Mouse (Mus musculus) granulocyte monocyte progenitor cell, adult 5-6 weeks (primary cell): ENCODE results near the gene Spaca9. TPM values are rescaled to one million over a fixed set of nuclear protein-coding genes. Genes with fewer than 3 reads are reported as not detected.

Experiments
- ATAC-seq: replicated peaks from 2 replicates; pipeline ENCODE4 v1.8.0; 2016; ENCODE audit warnings: mild to moderate bottlenecking, moderate TSS enrichment, inconsistent platforms; ENCODE audit not compliant: poor library complexity, severe bottlenecking
- total RNA-seq, 2 experiments: library from RNA; stranded (forward) in 1 of 2; stranded (reverse) in 1 of 2; fragments of 200-712, 200-1000 nt in 1 of 2; fragments of >200 nt in 1 of 2; fragmentation: Nextera tagmentation in 1 of 2; gene quantifications; 2 replicates each; pipeline ENCODE4 v1.2.3; 2014 to 2017

Spaca9 gene
- total RNA-seq, 2 experiments from 2014 or later = 4.9 to 5.0 TPM

- no peak for ATAC-seq
These were observed 23.5 kb downstream of the Spaca9 start for GRCm38 (mm10) chr2:28676005-28676404.

DNA sequence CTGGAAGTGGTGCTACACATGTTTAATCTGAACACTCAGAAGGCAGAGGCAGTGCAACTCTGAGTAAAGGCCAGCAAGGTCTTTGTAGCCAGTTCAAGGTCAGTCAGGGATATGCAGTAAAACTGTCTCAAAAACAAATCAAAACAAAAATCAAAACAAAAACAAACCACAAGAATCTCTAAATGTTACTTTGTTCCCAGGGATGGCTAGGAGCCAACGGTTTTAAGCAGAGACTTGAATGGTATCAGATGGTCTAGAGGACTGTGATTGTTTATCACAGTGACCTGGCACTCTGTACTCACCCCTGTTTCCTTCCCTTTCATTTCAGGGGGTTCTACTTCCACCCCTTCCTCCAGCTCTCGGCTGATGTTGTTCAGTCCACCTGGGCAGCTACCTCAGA is 28.1 kb downstream of the Spaca9 start:
- no peak for ATAC-seq

GRCm38 (mm10) chr2:28665818-28666217 is 33.7 kb downstream of the Spaca9 start:
- ATAC-seq = no peak

- ATAC-seq = no peak
These were observed 36.6 kb downstream of the Spaca9 start for GRCm38 (mm10) chr2:28662891-28663290.

GRCm38 (mm10) chr2:28656216-28656615 is 43.3 kb downstream of the Spaca9 start:
- no peak for ATAC-seq

- peak; percentile 56 for ATAC-seq
These were observed 45.2 kb downstream of the Spaca9 start for GRCm38 (mm10) chr2:28654295-28654694.

GRCm38 (mm10) chr2:28653351-28653750 is 46.2 kb downstream of the Spaca9 start:
- no peak for ATAC-seq

DNA sequence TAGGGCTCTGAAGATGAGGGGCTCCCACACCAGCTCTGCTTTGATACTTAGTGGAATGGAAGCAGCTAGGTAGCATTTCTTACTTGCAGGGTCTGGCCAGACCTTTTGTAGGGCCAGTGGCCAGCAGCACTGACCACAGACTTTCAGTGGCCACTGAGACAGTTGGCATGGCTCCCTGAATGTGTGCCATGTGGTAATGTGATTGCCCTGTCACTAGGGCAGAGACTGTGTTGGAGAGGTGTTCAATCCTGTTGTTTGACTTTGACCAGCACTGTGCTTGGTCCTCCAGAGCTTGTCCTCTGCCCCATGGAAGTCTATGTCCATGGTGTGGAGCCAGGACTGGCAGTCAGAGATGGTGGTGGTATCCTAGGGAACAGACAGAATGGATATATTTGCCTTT is 49.0 kb downstream of the Spaca9 start:
- no peak for ATAC-seq

DNA sequence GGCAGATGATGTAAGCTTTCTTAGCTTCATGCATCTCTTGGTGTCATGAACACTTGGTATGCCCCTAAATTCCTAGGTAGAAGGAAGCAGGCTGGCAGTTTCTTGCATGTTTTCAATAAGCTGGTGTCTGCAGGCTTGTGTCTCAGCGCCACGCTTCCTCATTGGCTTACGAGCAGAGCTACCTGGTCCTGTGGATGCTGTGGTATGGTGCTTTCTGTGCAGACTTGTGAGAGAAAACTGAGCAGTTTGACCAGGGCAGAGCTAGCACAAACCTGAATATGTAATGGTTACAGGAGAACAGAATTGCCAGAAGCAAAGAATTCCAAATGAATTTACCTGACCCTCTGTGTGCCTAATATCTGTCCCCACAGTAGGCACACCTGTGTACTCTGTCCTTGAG is 56.4 kb downstream of the Spaca9 start:
- ATAC-seq = no peak

Other genes starting within 250 kb of the Spaca9 start
- not detected in 2 replicates for gene 1700007K13Rik, start 233.4 kb downstream of the Spaca9 start, total RNA-seq (2014; fragmentation: Nextera tagmentation)
- not detected in 2 replicates for gene 1700007K13Rik, start 233.4 kb downstream of the Spaca9 start, total RNA-seq (2017)
- gene Mrps2, start 231.7 kb downstream of the Spaca9 start, total RNA-seq (2014; fragmentation: Nextera tagmentation) = 61.3 and 62.9 TPM in 2 replicates
- gene Mrps2, start 231.7 kb downstream of the Spaca9 start, total RNA-seq (2017) = 29.3 and 33.0 TPM in 2 replicates
- gene Gbgt1, start 202.8 kb downstream of the Spaca9 start, total RNA-seq (2014; fragmentation: Nextera tagmentation) = not detected in 2 replicates
- gene Gbgt1, start 202.8 kb downstream of the Spaca9 start, total RNA-seq (2017) = not detected in 2 replicates
- not detected in 2 replicates for gene Gm10134, start 193.6 kb downstream of the Spaca9 start, total RNA-seq (2014; fragmentation: Nextera tagmentation)
- gene Gm10134, start 193.6 kb downstream of the Spaca9 start, total RNA-seq (2017) = not detected in 2 replicates
- 2.1 and 7.9 TPM in 2 replicates for gene Ralgds, start 186.6 kb downstream of the Spaca9 start, total RNA-seq (2014; fragmentation: Nextera tagmentation)
- 2.8 and 4.6 TPM in 2 replicates for gene Ralgds, start 186.6 kb downstream of the Spaca9 start, total RNA-seq (2017)
- not detected in 2 replicates for gene Cel, start 136.3 kb downstream of the Spaca9 start, total RNA-seq (2014; fragmentation: Nextera tagmentation)
- gene Cel, start 136.3 kb downstream of the Spaca9 start, total RNA-seq (2017) = not detected in 2 replicates
- 25.9 and 31.5 TPM in 2 replicates for gene Gtf3c5, start 116.0 kb downstream of the Spaca9 start, total RNA-seq (2014; fragmentation: Nextera tagmentation)
- 12.6 and 16.5 TPM in 2 replicates for gene Gtf3c5, start 116.0 kb downstream of the Spaca9 start, total RNA-seq (2017)
- gene Gfi1b, start 77.7 kb downstream of the Spaca9 start, total RNA-seq (2014; fragmentation: Nextera tagmentation) = 1.4 TPM in 1 of 2 replicates, not detected in the other
- 1.9 and 2.0 TPM in 2 replicates for gene Gfi1b, start 77.7 kb downstream of the Spaca9 start, total RNA-seq (2017)
- gene Tsc1, start 58.5 kb downstream of the Spaca9 start, total RNA-seq (2014; fragmentation: Nextera tagmentation) = 17.4 and 23.7 TPM in 2 replicates
- 11.1 and 12.4 TPM in 2 replicates for gene Tsc1, start 58.5 kb downstream of the Spaca9 start, total RNA-seq (2017)
- gene Ak8, start 437 bp upstream of the Spaca9 start, total RNA-seq (2014; fragmentation: Nextera tagmentation) = not detected in 2 replicates
- not detected in 2 replicates for gene Ak8, start 437 bp upstream of the Spaca9 start, total RNA-seq (2017)
- 12.9 and 23.3 TPM in 2 replicates for gene Gtf3c4, start 140.6 kb upstream of the Spaca9 start, total RNA-seq (2014; fragmentation: Nextera tagmentation)
- gene Gtf3c4, start 140.6 kb upstream of the Spaca9 start, total RNA-seq (2017) = 23.5 and 26.9 TPM in 2 replicates
- 6.5 and 13.7 TPM in 2 replicates for gene Ddx31, start 140.7 kb upstream of the Spaca9 start, total RNA-seq (2014; fragmentation: Nextera tagmentation)
- gene Ddx31, start 140.7 kb upstream of the Spaca9 start, total RNA-seq (2017) = 14.1 and 14.5 TPM in 2 replicates
- gene Barhl1, start 216.9 kb upstream of the Spaca9 start, total RNA-seq (2014; fragmentation: Nextera tagmentation) = not detected in 2 replicates
- gene Barhl1, start 216.9 kb upstream of the Spaca9 start, total RNA-seq (2017) = not detected in 2 replicates